Mouse (Mus musculus) layer of hippocampus, adult 8-10 months (tissue): ENCODE measurements around the gene Olfr187. TPM values are rescaled to one million over a fixed set of nuclear protein-coding genes. Genes with fewer than 3 reads are reported as not detected.
"Not testable (repeated sequence)": the region's sequence is repeated elsewhere in the genome, so short reads cannot be mapped to it uniquely, and the experiment has no call there.

ENCODE experiments used
- DNase-seq, 2 experiments: peaks; one replicate each; pipeline ENCODE4 v3.0.0; 2022; ENCODE audit warnings: low spot score in 2 of 2
- total RNA-seq, 4 experiments: library from RNA; stranded (reverse); gene quantifications; 2 replicates each; pipeline ENCODE4 v1.2.4; 2022

The Olfr187 gene
- not detected for total RNA-seq

- DNase-seq, result no peak
These were observed at the start of gene Olfr187 for GRCm38 (mm10) chr16:59039710-59040109. TSS of gene Olfr187 (minus strand) at chr16:59039767.

GRCm38 (mm10) chr16:59081113-59081512, 41.5 kb upstream of the Olfr187 start:
- not testable (repeated sequence) for DNase-seq

- no peak for DNase-seq
These were observed 38.3 kb upstream of the Olfr187 start, which contains the start of gene Olfr190 for GRCm38 (mm10) chr16:59077905-59078304. TSS of gene Olfr190 (minus strand) at chr16:59078005.

- no peak for DNase-seq
These were observed 34.0 kb upstream of the Olfr187 start for GRCm38 (mm10) chr16:59073520-59073919.

- no peak for DNase-seq
These were observed 32.2 kb upstream of the Olfr187 start for GRCm38 (mm10) chr16:59071755-59072154.

- DNase-seq, result not testable (repeated sequence)
These were observed 22.8 kb upstream of the Olfr187 start for GRCm38 (mm10) chr16:59062411-59062810.

- not testable (repeated sequence) for DNase-seq
These were observed 9.7 kb upstream of the Olfr187 start for GRCm38 (mm10) chr16:59049286-59049685.

GRCm38 (mm10) chr16:59048860-59049259, 9.3 kb upstream of the Olfr187 start:
- DNase-seq, result no peak

DNA sequence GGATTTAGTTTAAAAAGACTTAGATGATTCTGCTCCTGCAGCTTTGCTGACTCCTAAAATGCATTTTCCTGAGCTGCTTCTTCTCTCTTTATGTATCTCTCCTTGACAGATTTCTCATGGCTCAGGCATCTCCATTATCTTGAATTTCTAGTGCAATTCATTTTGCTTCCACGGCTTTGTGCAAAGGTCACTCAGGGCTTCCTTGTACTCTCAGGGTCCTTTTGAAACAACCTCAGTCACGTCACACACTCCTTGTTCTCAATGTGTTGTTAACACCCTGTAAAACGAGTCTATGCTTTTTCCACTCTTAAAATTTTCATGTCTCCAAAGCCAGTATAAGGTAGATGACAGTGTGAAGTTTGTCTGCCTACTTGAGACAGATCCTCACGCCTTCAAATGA, 8.0 kb upstream of the Olfr187 start:
- no peak for DNase-seq

DNA sequence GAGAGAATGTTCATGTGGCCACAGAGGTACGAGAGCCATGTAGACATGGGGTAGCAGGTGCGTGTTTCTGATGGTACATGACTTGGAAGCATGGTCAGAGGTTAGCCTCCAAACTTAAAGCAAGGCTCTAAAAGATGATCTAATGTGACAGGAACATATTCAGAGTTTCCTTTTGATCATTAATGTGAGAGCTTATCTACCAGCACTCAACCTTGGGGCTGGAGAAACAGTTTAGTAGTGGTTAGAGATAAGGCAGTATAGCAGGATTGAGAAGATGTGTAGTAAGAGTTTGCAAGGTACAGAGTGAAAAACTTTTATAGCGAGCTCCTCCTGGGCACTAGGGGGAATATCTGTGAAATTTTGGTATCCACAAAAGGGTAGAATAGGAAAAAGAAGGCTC, 6.3 kb upstream of the Olfr187 start:
- no peak for DNase-seq

DNA sequence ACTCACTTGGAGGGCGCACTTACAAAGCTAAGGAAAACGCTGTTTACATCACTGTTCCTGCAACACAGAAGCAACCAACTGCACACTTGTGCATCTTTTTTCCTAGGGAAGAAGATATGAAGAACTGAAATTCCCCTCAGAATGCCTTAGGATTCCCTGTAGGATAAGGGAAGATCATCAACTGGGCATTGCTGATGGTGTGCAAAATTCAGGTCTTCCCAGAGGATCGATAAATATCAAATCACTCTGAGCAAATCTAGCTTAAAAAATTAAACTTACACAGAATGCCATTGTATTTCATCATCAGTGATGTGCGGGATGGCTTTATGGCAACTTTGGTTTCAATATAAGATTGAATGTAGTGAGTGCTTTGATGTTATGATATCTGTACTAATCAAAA, 9.4 kb downstream of the Olfr187 start, which contains the start of gene Olfr186:
Olfr186 (minus strand) TSS at position 101 of the 400 bp plus-strand sequence.
- DNase-seq, result no peak

DNA sequence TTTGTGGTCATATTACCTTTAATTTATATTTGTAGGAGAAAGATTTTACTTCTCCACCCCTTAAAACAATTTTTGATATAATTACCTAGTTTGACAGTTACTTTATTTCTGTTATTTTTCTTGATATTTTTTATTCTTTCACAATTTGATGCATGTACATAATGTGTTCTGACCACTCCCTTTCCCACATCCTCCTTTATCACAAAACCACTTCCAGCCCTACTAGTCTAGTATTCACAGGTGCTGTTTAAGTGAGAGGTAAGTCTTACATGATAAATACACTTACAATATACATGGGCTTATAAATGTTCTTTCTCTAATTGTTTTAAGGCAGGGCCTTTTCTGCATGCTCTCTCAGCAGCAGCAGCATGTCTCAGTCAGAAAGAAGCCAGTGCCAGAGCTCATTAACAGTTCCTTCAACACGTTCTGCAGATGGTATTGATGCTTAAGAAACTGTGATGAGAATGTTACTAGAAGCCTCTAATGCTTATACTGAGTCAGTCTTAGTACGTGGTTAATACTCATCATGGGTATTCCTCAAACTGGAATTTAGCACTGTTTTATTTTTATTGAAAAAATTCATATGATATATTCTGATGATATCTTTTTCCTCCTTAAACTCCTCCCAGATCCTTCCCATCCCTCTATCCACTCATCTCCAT, 26.1 kb downstream of the Olfr187 start:
- no peak for DNase-seq

DNA sequence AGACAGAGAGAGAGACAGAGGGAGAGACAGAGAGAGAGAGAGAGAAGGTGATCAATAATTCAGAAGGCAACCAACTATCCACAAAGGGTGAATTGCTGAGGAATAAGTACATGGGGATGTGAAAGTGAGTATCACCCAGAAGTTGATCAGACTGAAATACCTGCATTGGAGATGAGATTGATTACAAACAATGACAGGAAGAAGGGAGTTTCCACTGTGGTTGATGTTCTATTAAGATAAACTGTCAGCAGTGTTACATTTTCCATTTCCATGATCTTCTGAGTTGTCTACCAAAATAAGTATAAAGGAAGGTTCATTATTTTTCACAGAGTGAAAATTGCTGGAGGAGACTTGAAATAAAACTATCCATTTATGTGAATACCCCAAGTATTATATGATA, 32.4 kb downstream of the Olfr187 start:
- DNase-seq, result no peak

GRCm38 (mm10) chr16:58995057-58995456, 44.5 kb downstream of the Olfr187 start, which contains the start of gene Olfr183:
TSS of gene Olfr183 (plus strand) at chr16:58995357.
- no peak for DNase-seq

Other genes starting within 250 kb of the Olfr187 start
- gene Olfr173, start 239.5 kb downstream of the Olfr187 start, total RNA-seq, result not detected
- not detected for gene Olfr175-ps1, start 213.0 kb downstream of the Olfr187 start, total RNA-seq
- not detected for gene Olfr177, start 165.0 kb downstream of the Olfr187 start, total RNA-seq
- gene Olfr178, start 147.7 kb downstream of the Olfr187 start, total RNA-seq, result not detected
- not detected for gene Olfr181, start 111.0 kb downstream of the Olfr187 start, total RNA-seq
- not detected for gene Olfr180, start 110.4 kb downstream of the Olfr187 start, total RNA-seq
- gene Olfr183, start 44.4 kb downstream of the Olfr187 start, total RNA-seq, result not detected
- not detected for gene Olfr186, start 9.5 kb downstream of the Olfr187 start, total RNA-seq
- gene Olfr190, start 38.2 kb upstream of the Olfr187 start, total RNA-seq, result not detected
- gene Olfr191, start 50.1 kb upstream of the Olfr187 start, total RNA-seq, result not detected
- not detected for gene Olfr193, start 72.1 kb upstream of the Olfr187 start, total RNA-seq
- not detected for gene Olfr194, start 81.3 kb upstream of the Olfr187 start, total RNA-seq
- gene Olfr195, start 107.3 kb upstream of the Olfr187 start, total RNA-seq, result not detected
- gene Olfr196, start 130.7 kb upstream of the Olfr187 start, total RNA-seq, result not detected
- gene Olfr198, start 163.8 kb upstream of the Olfr187 start, total RNA-seq, result not detected
- gene Olfr199, start 180.0 kb upstream of the Olfr187 start, total RNA-seq, result not detected
- gene Olfr201, start 232.9 kb upstream of the Olfr187 start, total RNA-seq, result not detected
- not detected for gene Olfr202, start 247.0 kb upstream of the Olfr187 start, total RNA-seq